Mouse (Mus musculus) lung, embryonic 15.5 days (tissue): ENCODE measurements around the gene Serinc3. TPM values are rescaled to one million over a fixed set of nuclear protein-coding genes. Genes with fewer than 3 reads are reported as not detected.

Source experiments
- ATAC-seq: fragments of 200-750 bp; cut with Nextera tagmentation; 2 replicates; pipeline ENCODE4 v1.8.0; 2017; ENCODE audit warnings: moderate number of reproducible peaks, borderline replicate concordance; ENCODE audit not compliant: low FRiP score, low TSS enrichment; ENCODE audit errors: extremely low read depth
- H3K27ac ChIP-seq: fragments of 300-500 bp; sonication (generic); 2 replicates; pipeline ENCODE4 v1.5.1; 2015; ENCODE audit warnings: moderate library complexity, mild to moderate bottlenecking, inconsistent platforms
- H3K27me3 ChIP-seq: fragments of 300-500 bp; sonication (generic); 2 replicates; pipeline ENCODE4 v1.6.1; 2015; ENCODE audit warnings: inconsistent platforms
- H3K36me3 ChIP-seq: fragments of 300-500 bp; sonication (generic); 2 replicates; pipeline ENCODE4 v1.6.1; 2015; ENCODE audit warnings: inconsistent platforms
- H3K4me1 ChIP-seq: fragments of 300-500 bp; sonication (generic); 2 replicates; pipeline ENCODE4 v1.6.1; 2015; ENCODE audit warnings: inconsistent platforms
- H3K4me2 ChIP-seq: fragments of 300-500 bp; sonication (generic); 2 replicates; pipeline ENCODE4 v1.6.1; 2015; ENCODE audit warnings: inconsistent platforms, mild to moderate bottlenecking, moderate library complexity
- H3K4me3 ChIP-seq: fragments of 300-500 bp; sonication (generic); 2 replicates; pipeline ENCODE4 v1.5.1; 2015; ENCODE audit warnings: mild to moderate bottlenecking, inconsistent platforms
- H3K9ac ChIP-seq: fragments of 300-500 bp; sonication (generic); 2 replicates; pipeline ENCODE4 v1.6.1; 2015; ENCODE audit warnings: inconsistent platforms
- H3K9me3 ChIP-seq: fragments of 300-500 bp; sonication (generic); 2 replicates; pipeline ENCODE4 v1.6.1; 2016; ENCODE audit warnings: inconsistent platforms
- WGBS: fragments of 180-500 bp; shearing (Covaris S2); methylation state at CpG from one replicate; pipeline ENCODE4 v1.1.7; 2015; 5-methylcytosine and 5-hydroxymethylcytosine counted together
- polyA plus RNA-seq: library from polyadenylated mRNA; unstranded; fragments of >200 nt; fragmentation: Nextera tagmentation; extraction: Ambion mirVana; gene quantifications from 2 replicates; pipeline ENCODE4 v1.2.1, GENCODE M21; 2015

Gene Serinc3
- polyA plus RNA-seq, 1 experiment from 2014 or later = 59.1 TPM

- H3K4me1 ChIP-seq = no peaks in the 10 kb centered on the region
- WGBS = 75% methylated on average over 3 of the region's 3 CpGs
- peaks cover 70% of the 10 kb centered on the region for H3K36me3 ChIP-seq
- no peak overlapping the region for H3K27ac ChIP-seq
- H3K27me3 ChIP-seq = no peaks in the 10 kb centered on the region
- no peaks in the 10 kb centered on the region for H3K9me3 ChIP-seq
- H3K4me3 ChIP-seq = no peak overlapping the region
- ATAC-seq = no peak
- no peak overlapping the region for H3K4me2 ChIP-seq
- H3K9ac ChIP-seq = no peak overlapping the region
Measured at GRCm38 (mm10) chr2:163616652-163617227, 28.2 kb downstream of the Serinc3 start.

- Histone ChIP-seq H3K27ac (no peak overlapping the region), H3K9me3 (no peaks in the 10 kb centered on the region), H3K4me2 (no peak overlapping the region), H3K9ac (no peak overlapping the region), H3K27me3 (no peaks in the 10 kb centered on the region), H3K4me3 (no peak overlapping the region), H3K36me3 (peaks cover 69% of the 10 kb centered on the region), H3K4me1 (no peaks in the 10 kb centered on the region)
- 89% methylated on average over 4 of the region's 4 CpGs for WGBS
- ATAC-seq = no peak
Measured at GRCm38 (mm10) chr2:163615906-163616651, 28.9 kb downstream of the Serinc3 start.

GRCm38 (mm10) chr2:163615401-163615800, 29.5 kb downstream of the Serinc3 start:
- Histone ChIP-seq H3K9ac (no peak overlapping the region), H3K4me1 (no peaks in the 10 kb centered on the region), H3K27me3 (no peaks in the 10 kb centered on the region), H3K36me3 (peaks cover 66% of the 10 kb centered on the region), H3K27ac (no peak overlapping the region), H3K9me3 (no peaks in the 10 kb centered on the region), H3K4me2 (no peak overlapping the region), H3K4me3 (no peak overlapping the region)
- no peak for ATAC-seq
- 89% methylated on average over 9 of the region's 9 CpGs for WGBS

GRCm38 (mm10) chr2:163613990-163614389, 30.9 kb downstream of the Serinc3 start:
- Histone ChIP-seq H3K4me2 (no peak overlapping the region), H3K9ac (no peak overlapping the region), H3K36me3 (peaks cover 60% of the 10 kb centered on the region), H3K4me3 (no peak overlapping the region), H3K4me1 (no peaks in the 10 kb centered on the region), H3K27me3 (no peaks in the 10 kb centered on the region), H3K9me3 (no peaks in the 10 kb centered on the region), H3K27ac (no peak overlapping the region)
- WGBS = 91% methylated on average over 4 of the region's 4 CpGs
- ATAC-seq = no peak

- Histone ChIP-seq H3K9me3 (no peaks in the 10 kb centered on the region), H3K4me3 (no peak overlapping the region), H3K4me1 (no peaks in the 10 kb centered on the region), H3K27me3 (no peaks in the 10 kb centered on the region), H3K9ac (no peak overlapping the region), H3K36me3 (peaks cover 55% of the 10 kb centered on the region), H3K27ac (no peak overlapping the region), H3K4me2 (no peak overlapping the region)
- ATAC-seq = no peak
- 93% methylated on average over 5 of the region's 5 CpGs for WGBS
Measured at GRCm38 (mm10) chr2:163613206-163613605, 31.7 kb downstream of the Serinc3 start.

GRCm38 (mm10) chr2:163611176-163611575, 33.8 kb downstream of the Serinc3 start:
- H3K36me3 ChIP-seq = peaks cover 63% of the 10 kb centered on the region

GRCm38 (mm10) chr2:163609281-163609975, 35.5 kb downstream of the Serinc3 start:
- Histone ChIP-seq H3K36me3 (peaks cover 46% of the 10 kb centered on the region), H3K9me3 (no peaks in the 10 kb centered on the region), H3K27me3 (no peaks in the 10 kb centered on the region), H3K4me1 (no peaks in the 10 kb centered on the region), H3K4me2 (no peak overlapping the region), H3K27ac (no peak overlapping the region), H3K9ac (no peak overlapping the region), H3K4me3 (no peak overlapping the region)
- 80% methylated on average over 12 of the region's 12 CpGs for WGBS
- ATAC-seq = no peak

More at GRCm38 (mm10) chr2:163611176-163611575, 33.8 kb downstream of the Serinc3 start:
- 65% methylated on average over 9 of the region's 9 CpGs for WGBS
- H3K27ac ChIP-seq = no peak overlapping the region
- H3K27me3 ChIP-seq = no peaks in the 10 kb centered on the region
- no peaks in the 10 kb centered on the region for H3K4me1 ChIP-seq
- H3K4me3 ChIP-seq = no peak overlapping the region
- H3K9ac ChIP-seq = no peak overlapping the region
- H3K4me2 ChIP-seq = no peak overlapping the region
- no peak for ATAC-seq
- no peaks in the 10 kb centered on the region for H3K9me3 ChIP-seq

- no peak overlapping the region for H3K9ac ChIP-seq
- no peak overlapping the region for H3K4me2 ChIP-seq
- H3K27ac ChIP-seq = no peak overlapping the region
- no peaks in the 10 kb centered on the region for H3K9me3 ChIP-seq
- ATAC-seq = no peak
- peaks cover 5% of the 10 kb centered on the region for H3K4me1 ChIP-seq
- H3K36me3 ChIP-seq = peaks cover 34% of the 10 kb centered on the region
- no peaks in the 10 kb centered on the region for H3K27me3 ChIP-seq
- 73% methylated on average over 7 of the region's 7 CpGs for WGBS
- no peak overlapping the region for H3K4me3 ChIP-seq
Measured at GRCm38 (mm10) chr2:163608008-163608407, 36.9 kb downstream of the Serinc3 start.

- Histone ChIP-seq H3K27ac (no peak overlapping the region), H3K4me1 (peaks cover 13% of the 10 kb centered on the region), H3K36me3 (peaks cover 23% of the 10 kb centered on the region), H3K4me3 (no peak overlapping the region), H3K4me2 (no peak overlapping the region), H3K27me3 (no peaks in the 10 kb centered on the region), H3K9ac (no peak overlapping the region), H3K9me3 (no peaks in the 10 kb centered on the region)
- ATAC-seq = no peak
- WGBS = 83% methylated on average over 7 of the region's 7 CpGs
Measured at GRCm38 (mm10) chr2:163606161-163606560, 38.8 kb downstream of the Serinc3 start.

- H3K4me3 ChIP-seq = peak within 1 kb of the TSS; percentile 85
- H3K36me3 ChIP-seq = peaks cover 2% of the 10 kb centered on the region; the same call in 1 of the 2 replicates
- peak; percentile 96 for ATAC-seq
- peak within 1 kb of the TSS; percentile 89 for H3K9ac ChIP-seq
- under 1% methylated on average over 57 of the region's 57 CpGs for WGBS
- H3K27me3 ChIP-seq = no peaks in the 10 kb centered on the region
- peak within 1 kb of the TSS; percentile 88 for H3K4me2 ChIP-seq
- no peaks in the 10 kb centered on the region for H3K9me3 ChIP-seq
- H3K4me1 ChIP-seq = peaks cover 13% of the 10 kb centered on the region
- peak within 1 kb of the TSS; percentile 84 for H3K27ac ChIP-seq
Measured at GRCm38 (mm10) chr2:163602101-163602971, 42.6 kb downstream of the Serinc3 start, which contains the start of gene Ttpal. TSS of gene Ttpal (plus strand) at chr2:163602314.

- ATAC-seq = no peak
- no peaks in the 10 kb centered on the region for H3K9me3 ChIP-seq
Measured at GRCm38 (mm10) chr2:163601712-163602100, 43.2 kb downstream of the Serinc3 start.

More at GRCm38 (mm10) chr2:163601712-163602100, 43.2 kb downstream of the Serinc3 start:
- H3K27ac ChIP-seq = no peak overlapping the region
- no peaks in the 10 kb centered on the region for H3K36me3 ChIP-seq
- H3K4me1 ChIP-seq = peaks cover 16% of the 10 kb centered on the region
- H3K4me3 ChIP-seq = peak overlapping the region; percentile 85
- no peaks in the 10 kb centered on the region for H3K27me3 ChIP-seq
- H3K9ac ChIP-seq = peak overlapping the region; percentile 17; the same call in 1 of the 2 replicates
- WGBS = 67% methylated on average over 7 of the region's 7 CpGs
- peak overlapping the region; percentile 88 for H3K4me2 ChIP-seq
